Mouse (Mus musculus) adrenal gland, postnatal 25 days (tissue): ENCODE data around the gene Faap20. TPM values are rescaled to one million over a fixed set of nuclear protein-coding genes. Genes with fewer than 3 reads are reported as not detected.
A peak's percentile ranks its signal among the peaks of the same experiment; 100 is the strongest.

ENCODE experiments used
- DNase-seq: peaks from one replicate; pipeline ENCODE4 v3.0.0; 2021; ENCODE audit warnings: mixed read lengths
- total RNA-seq: library from RNA; stranded (reverse); gene quantifications from 2 replicates; pipeline ENCODE4 v1.2.3, GENCODE M21; 2021

The Faap20 gene
- total RNA-seq, 1 experiment from 2014 or later: 55.2 TPM

GRCm38 (mm10) chr4:155284521-155285379, 35.1 kb downstream of the Faap20 start:
- DNase-seq: peak; percentile 12

GRCm38 (mm10) chr4:155286090-155286489, 36.5 kb downstream of the Faap20 start:
- DNase-seq: no peak

- no peak for DNase-seq
These were observed 38.1 kb downstream of the Faap20 start for GRCm38 (mm10) chr4:155287713-155288112.

- no peak for DNase-seq
These were observed 39.0 kb downstream of the Faap20 start for GRCm38 (mm10) chr4:155288586-155288985.

GRCm38 (mm10) chr4:155290045-155290444, 40.4 kb downstream of the Faap20 start:
- DNase-seq: no peak

GRCm38 (mm10) chr4:155292863-155293262, 43.3 kb downstream of the Faap20 start:
- DNase-seq: no peak

GRCm38 (mm10) chr4:155294381-155294780, 44.8 kb downstream of the Faap20 start:
- no peak for DNase-seq

- no peak for DNase-seq
These were observed 45.5 kb downstream of the Faap20 start for GRCm38 (mm10) chr4:155295026-155295590.

- DNase-seq: no peak
These were observed 46.4 kb downstream of the Faap20 start for GRCm38 (mm10) chr4:155295996-155296395.

- no peak for DNase-seq
These were observed 47.5 kb downstream of the Faap20 start for GRCm38 (mm10) chr4:155297057-155297456.

- DNase-seq: no peak
These were observed 49.2 kb downstream of the Faap20 start for GRCm38 (mm10) chr4:155298826-155299225.

- no peak for DNase-seq
These were observed 51.0 kb downstream of the Faap20 start for GRCm38 (mm10) chr4:155300421-155301097.

- DNase-seq: no peak
These were observed 51.5 kb downstream of the Faap20 start for GRCm38 (mm10) chr4:155301098-155301447.

GRCm38 (mm10) chr4:155301965-155302364, 52.4 kb downstream of the Faap20 start:
- DNase-seq: no peak

- no peak for DNase-seq
These were observed 55.0 kb downstream of the Faap20 start for GRCm38 (mm10) chr4:155304508-155305096.

- DNase-seq: no peak
These were observed 56.0 kb downstream of the Faap20 start for GRCm38 (mm10) chr4:155305531-155306031.

Other genes starting within 250 kb of the Faap20 start
- 0.71 and 1.0 TPM in 2 replicates for gene Plch2, start 193.0 kb upstream of the Faap20 start, total RNA-seq
- 25.1 and 28.6 TPM in 2 replicates for gene Pex10, start 182.8 kb upstream of the Faap20 start, total RNA-seq
- 107 and 115 TPM in 2 replicates for gene Rer1, start 163.4 kb upstream of the Faap20 start, total RNA-seq
- 9.9 and 10.7 TPM in 2 replicates for gene Morn1, start 163.2 kb upstream of the Faap20 start, total RNA-seq
- gene Ski, start 27.2 kb upstream of the Faap20 start, total RNA-seq: 73.5 and 93.3 TPM in 2 replicates
- 2.5 and 6.3 TPM in 2 replicates for gene Prkcz, start 111.6 kb downstream of the Faap20 start, total RNA-seq
- not detected in 2 replicates for gene Gabrd, start 148.3 kb downstream of the Faap20 start, total RNA-seq
- 0.71 and 1.5 TPM in 2 replicates for gene Cfap74, start 159.4 kb downstream of the Faap20 start, total RNA-seq
- gene Tmem52, start 219.3 kb downstream of the Faap20 start, total RNA-seq: 5.1 and 7.3 TPM in 2 replicates
- 309 and 392 TPM in 2 replicates for gene Gnb1, start 241.6 kb downstream of the Faap20 start, total RNA-seq